Mouse (Mus musculus): ENCODE results near the gene 1700018F24Rik. TPM values are rescaled to one million over a fixed set of nuclear protein-coding genes. Genes with fewer than 3 reads are reported as not detected.
"Not testable (repeated sequence)": the region's sequence is repeated elsewhere in the genome, so short reads cannot be mapped to it uniquely, and the experiment has no call there.

The 1700018F24Rik gene
- not detected in 2 replicates for polyA plus RNA-seq (2015; fragmentation: Nextera tagmentation; extraction: Ambion mirVana)

DNA sequence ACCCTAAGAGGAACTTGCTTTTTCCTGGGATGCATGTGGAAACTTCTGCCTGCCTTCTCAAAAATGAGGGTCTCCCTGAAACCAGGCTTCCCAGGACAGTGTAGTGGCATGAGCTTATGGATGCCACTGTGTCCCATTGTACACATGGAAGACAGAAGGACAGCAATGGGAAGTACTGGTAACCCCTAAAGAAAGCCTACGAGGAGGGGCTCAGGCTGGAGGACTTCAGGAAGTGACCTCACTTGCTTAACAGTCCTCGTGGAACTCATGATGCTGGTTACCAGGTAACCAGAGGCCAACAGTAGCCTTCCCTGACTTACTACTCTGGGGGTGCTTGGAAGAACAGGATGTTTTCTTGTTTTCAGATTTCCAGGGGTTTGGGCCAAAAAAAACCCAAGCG is at the start of gene 1700018F24Rik:
Gene 1700018F24Rik, plus strand, starts transcription at position 301 of the 400 bp plus-strand sequence.
- H3K9me3 ChIP-seq; H3K36me3 ChIP-seq; H3K4me1 ChIP-seq (replicated peaks); H3K27me3 ChIP-seq; H3K9ac ChIP-seq; H3K4me3 ChIP-seq; H3K27ac ChIP-seq (replicated peaks); ATAC-seq (ENCODE audit: low read depth); H3K4me2 ChIP-seq: not testable (repeated sequence)
- WGBS = 73% methylated on average over 3 of the region's 3 CpGs

DNA sequence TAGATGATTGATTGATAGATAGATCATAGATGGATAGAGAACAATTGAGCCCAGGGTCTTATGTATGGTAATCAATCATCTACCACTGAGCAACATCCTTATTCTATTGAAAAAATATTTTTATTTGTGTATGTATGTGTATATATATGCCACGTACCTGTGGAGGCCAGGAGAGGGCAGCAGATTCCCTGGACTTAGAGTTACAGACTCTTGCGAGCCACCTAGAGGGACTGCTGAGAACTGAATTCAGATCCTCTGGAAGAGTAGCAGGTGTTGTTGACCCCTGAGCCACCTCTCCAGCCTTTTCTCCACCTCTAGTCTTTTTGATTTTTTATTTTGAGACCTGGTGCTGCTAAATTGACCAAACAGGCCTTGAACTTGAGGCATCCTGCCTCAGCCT is 44.3 kb upstream of the 1700018F24Rik start:
- Histone ChIP-seq H3K4me1 (replicated peaks) (no peaks in the 10 kb centered on the region), H3K4me3 (no peak overlapping the region), H3K27ac (replicated peaks) (no peak overlapping the region), H3K4me2 (no peak overlapping the region), H3K9ac (no peak overlapping the region), H3K9me3 (no peaks in the 10 kb centered on the region), H3K36me3 (no peaks in the 10 kb centered on the region), H3K27me3 (no peaks in the 10 kb centered on the region)
- ATAC-seq (ENCODE audit: low read depth) = no peak
- 36% methylated on average over 2 of the region's 2 CpGs for WGBS

DNA sequence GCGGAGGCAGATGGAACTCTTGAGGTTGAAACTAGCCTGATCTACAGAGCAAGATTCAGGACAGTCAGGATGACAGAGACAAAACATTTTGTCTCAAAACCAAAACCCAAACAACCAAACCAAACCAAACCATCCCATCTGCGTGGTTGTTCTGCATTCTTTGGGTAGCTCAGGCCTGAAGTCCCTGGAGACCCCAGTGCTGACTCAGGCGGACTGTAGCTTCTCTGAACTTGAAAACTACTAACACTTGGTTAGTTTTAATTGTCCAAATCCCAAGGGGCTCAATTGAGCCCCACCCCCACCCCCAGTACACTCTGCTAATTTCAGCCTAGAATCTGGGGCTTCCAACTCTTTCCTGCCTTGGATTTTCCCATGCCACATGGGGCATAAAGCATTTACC is 39.4 kb upstream of the 1700018F24Rik start:
- no peak for ATAC-seq (ENCODE audit: low read depth)
- WGBS = 76% methylated on average over 3 of the region's 3 CpGs
- Histone ChIP-seq H3K36me3 (no peaks in the 10 kb centered on the region), H3K27ac (replicated peaks) (no peak overlapping the region), H3K4me2 (no peak overlapping the region), H3K4me1 (replicated peaks) (no peaks in the 10 kb centered on the region), H3K27me3 (no peaks in the 10 kb centered on the region), H3K9me3 (no peaks in the 10 kb centered on the region), H3K4me3 (no peak overlapping the region), H3K9ac (no peak overlapping the region)

DNA sequence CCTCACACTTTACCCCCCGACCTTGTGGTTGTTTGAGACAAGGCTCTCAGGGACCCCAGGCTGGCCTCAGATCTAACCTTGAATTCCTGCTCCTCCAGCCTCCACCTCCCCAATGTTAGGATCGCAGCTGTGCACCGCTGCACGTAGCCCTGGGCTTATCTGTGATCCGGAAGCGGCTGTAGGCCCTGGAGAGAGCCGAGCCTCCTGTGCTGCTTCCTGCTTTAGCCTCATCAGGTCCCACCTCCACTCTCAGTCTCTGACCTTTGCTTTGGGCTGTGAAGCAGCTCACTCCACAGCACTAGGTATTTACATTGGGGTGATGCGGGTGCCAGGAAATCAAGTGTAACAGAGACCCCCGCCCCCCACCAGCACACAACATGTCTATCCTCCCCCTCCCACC is 38.3 kb upstream of the 1700018F24Rik start:
- Histone ChIP-seq H3K36me3 (no peaks in the 10 kb centered on the region), H3K27ac (replicated peaks) (no peak overlapping the region), H3K4me2 (no peak overlapping the region), H3K9ac (no peak overlapping the region), H3K9me3 (no peaks in the 10 kb centered on the region), H3K4me1 (replicated peaks) (no peaks in the 10 kb centered on the region), H3K4me3 (no peak overlapping the region), H3K27me3 (no peaks in the 10 kb centered on the region)
- ATAC-seq (ENCODE audit: low read depth) = no peak
- 92% methylated on average over 9 of the region's 9 CpGs for WGBS

DNA sequence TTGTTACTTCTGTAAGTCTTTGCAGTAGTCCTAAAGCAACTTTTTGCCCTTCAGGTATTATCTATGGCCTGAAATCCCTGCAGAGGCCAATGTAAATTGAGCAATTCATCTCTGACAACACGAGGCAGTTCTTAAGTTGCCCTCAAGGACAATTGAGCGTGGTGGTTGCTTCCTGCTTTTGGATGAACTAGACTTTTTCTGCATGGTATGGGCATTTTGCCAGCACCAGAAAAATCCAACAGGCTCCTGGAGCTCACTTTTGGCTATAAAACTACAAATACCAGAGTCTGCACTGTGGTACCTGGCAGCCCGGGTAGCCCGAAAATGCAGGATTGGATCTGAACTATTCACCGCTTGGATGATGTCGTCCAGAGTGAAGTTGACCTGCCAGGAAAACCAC is 37.2 kb upstream of the 1700018F24Rik start:
- Histone ChIP-seq H3K27me3 (no peaks in the 10 kb centered on the region), H3K36me3 (no peaks in the 10 kb centered on the region), H3K4me2 (no peak overlapping the region), H3K27ac (replicated peaks) (no peak overlapping the region), H3K4me1 (replicated peaks) (no peaks in the 10 kb centered on the region), H3K9ac (no peak overlapping the region), H3K9me3 (no peaks in the 10 kb centered on the region), H3K4me3 (no peak overlapping the region)
- WGBS = 85% methylated on average over 6 of the region's 6 CpGs
- ATAC-seq (ENCODE audit: low read depth) = no peak

DNA sequence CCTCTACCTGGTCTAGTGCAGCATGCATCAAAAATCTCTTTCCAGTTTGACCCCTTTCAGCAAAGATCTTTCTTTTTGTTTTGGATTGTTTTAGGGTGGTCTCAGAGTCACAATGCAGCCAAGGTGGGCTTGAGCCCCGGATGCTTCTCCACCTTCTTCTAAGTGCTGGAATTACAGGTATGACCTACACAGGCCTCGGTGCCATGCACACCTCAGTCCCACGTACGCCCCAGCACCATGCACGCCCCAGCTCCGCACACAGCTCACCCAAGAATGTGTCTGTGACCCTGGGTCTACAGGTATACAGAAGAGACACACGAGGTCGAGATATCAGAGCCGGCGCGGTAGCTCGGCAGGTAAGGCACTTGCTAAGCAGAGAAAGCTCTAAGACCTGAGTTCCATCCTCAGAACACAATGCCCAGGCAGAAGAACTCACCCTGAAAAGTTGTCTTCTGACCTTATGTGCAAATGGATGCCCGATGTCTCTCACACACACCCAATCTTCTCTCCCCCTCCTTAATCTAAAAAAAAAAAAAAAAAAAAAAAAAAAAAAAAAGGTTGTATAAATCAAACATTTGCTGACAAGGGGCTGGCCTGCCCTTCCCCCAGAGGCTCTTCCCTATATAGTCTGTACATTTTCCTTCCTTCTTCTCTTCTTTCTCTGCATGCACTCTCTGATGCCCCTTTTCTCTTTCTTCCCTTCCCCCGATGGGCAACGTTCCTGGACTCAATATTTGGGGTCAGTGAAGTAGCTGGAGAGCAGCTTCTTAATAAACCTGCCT is 33.7 kb upstream of the 1700018F24Rik start:
- ATAC-seq (ENCODE audit: low read depth) = no peak
- Histone ChIP-seq H3K4me2 (no peak overlapping the region), H3K9me3 (no peaks in the 10 kb centered on the region), H3K27me3 (no peaks in the 10 kb centered on the region), H3K27ac (replicated peaks) (no peak overlapping the region), H3K4me3 (no peak overlapping the region), H3K9ac (no peak overlapping the region), H3K36me3 (no peaks in the 10 kb centered on the region), H3K4me1 (replicated peaks) (no peaks in the 10 kb centered on the region)
- 92% methylated on average over 15 of the region's 15 CpGs for WGBS

DNA sequence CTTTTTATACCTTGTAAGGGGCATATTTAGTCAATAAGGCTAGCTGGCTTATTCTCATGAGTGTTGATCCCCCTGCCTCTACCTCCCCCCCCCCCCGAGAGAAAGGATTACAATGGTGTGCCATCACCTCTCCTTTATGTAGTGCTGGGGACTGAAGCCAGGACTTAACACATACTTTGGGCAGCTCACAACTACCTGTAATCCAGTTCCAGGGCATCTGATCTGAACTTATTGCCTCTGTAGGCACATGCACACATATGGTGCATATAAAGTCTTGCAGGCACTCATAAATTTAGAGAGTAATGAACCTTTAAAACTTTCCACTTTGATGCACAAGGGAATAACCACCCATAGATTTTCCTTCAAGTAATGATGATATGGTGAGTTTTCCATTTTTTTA is 28.5 kb upstream of the 1700018F24Rik start:
- Histone ChIP-seq H3K4me2 (no peak overlapping the region), H3K4me3 (no peak overlapping the region), H3K9me3 (no peaks in the 10 kb centered on the region), H3K4me1 (replicated peaks) (no peaks in the 10 kb centered on the region), H3K27me3 (no peaks in the 10 kb centered on the region), H3K36me3 (no peaks in the 10 kb centered on the region), H3K27ac (replicated peaks) (no peak overlapping the region), H3K9ac (no peak overlapping the region)
- ATAC-seq (ENCODE audit: low read depth) = no peak
- WGBS = 67% methylated on average over 1 of the region's 1 CpGs

DNA sequence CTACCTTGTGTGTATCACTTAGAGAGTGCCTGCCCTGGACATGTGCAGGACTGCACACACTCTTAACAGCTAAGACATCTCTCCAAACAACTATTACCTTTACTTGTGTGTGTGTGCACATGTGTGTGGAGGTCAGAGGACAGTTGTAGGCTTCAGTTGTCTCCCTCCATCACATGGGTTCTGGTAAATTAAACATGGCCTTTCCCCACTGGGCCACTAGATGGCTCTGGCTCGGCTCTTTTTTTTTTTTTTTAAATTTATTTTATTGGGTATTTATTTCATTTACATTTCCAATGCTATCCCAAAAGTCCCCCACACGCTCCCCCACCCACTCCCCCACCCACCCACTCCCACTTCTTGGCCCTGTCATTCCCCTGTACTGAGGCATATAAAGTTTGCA is 26.0 kb upstream of the 1700018F24Rik start:
- H3K27ac ChIP-seq (replicated peaks); H3K9me3 ChIP-seq; H3K27me3 ChIP-seq; H3K4me1 ChIP-seq (replicated peaks); H3K4me3 ChIP-seq; H3K36me3 ChIP-seq; H3K9ac ChIP-seq; ATAC-seq (ENCODE audit: low read depth); H3K4me2 ChIP-seq: not testable (repeated sequence)
- 34% methylated on average over 2 of the region's 2 CpGs for WGBS

DNA sequence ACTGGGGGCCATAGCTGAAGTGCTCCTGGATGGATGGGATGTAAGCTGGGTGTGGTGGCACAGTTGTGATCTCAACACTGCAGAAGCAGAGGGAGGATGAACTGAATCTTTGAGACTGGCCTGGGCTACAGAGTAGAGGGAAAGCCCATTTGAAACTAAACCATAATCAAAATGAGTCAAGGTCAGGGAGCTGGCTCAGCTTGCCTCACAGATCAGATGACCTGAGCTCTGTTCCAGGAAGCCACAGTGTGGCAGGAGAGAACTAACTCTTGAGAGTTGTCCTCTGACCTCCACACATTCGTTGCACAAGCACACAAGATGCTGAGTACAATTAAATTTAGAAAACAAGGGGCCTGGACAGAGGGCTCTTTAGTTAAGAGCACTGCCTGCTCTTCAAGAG is 22.5 kb upstream of the 1700018F24Rik start:
- not testable (repeated sequence) for H3K9ac ChIP-seq; H3K4me3 ChIP-seq; H3K9me3 ChIP-seq; ATAC-seq (ENCODE audit: low read depth); H3K27ac ChIP-seq (replicated peaks); H3K36me3 ChIP-seq; H3K4me2 ChIP-seq; H3K27me3 ChIP-seq; H3K4me1 ChIP-seq (replicated peaks)
- 50% methylated on average over 1 of the region's 1 CpGs for WGBS

DNA sequence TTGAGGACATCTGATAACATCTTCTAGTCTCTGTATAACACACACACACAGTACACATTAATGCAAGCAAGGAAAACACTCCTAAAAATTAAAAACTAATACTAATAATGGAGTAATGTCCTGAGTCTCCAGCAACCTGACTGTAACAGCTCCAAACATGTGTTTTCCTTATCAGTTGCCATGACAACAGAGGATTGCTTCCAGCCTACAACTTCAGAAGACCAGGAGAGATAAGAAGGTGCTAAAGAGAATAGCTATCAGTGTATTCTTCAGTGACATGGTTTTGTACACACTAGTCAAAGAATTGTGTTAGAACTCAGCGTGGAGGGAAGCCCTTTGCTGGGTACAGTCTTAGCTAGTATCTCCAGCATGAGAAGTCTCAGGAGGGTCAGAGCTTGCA is 22.1 kb upstream of the 1700018F24Rik start:
- not testable (repeated sequence) for H3K4me1 ChIP-seq (replicated peaks); H3K36me3 ChIP-seq; H3K27me3 ChIP-seq; ATAC-seq (ENCODE audit: low read depth); H3K9ac ChIP-seq; H3K4me3 ChIP-seq; H3K27ac ChIP-seq (replicated peaks); H3K9me3 ChIP-seq; H3K4me2 ChIP-seq
- 90% methylated on average over 1 of the region's 1 CpGs for WGBS

DNA sequence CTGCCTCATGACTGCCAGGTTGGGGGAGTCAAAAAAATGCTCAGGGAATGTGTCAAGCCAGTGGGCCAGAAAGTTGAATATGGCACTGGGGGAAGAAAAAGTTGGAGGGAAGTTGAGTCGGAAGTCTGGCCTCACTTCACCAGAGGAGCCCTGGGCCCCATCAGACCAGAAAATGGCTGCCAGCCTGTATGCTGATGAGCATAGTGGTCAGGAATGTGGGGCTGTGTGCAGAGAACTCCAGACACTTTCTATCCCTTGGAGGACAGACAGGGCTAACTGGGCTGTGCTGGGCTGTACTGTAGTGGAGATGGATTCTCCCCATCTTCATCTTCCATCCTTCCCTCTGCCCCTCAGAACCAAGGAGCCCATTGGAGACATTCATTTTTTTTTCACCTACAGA is 12.3 kb upstream of the 1700018F24Rik start:
- not testable (repeated sequence) for H3K27ac ChIP-seq (replicated peaks); H3K9me3 ChIP-seq; H3K4me3 ChIP-seq; ATAC-seq (ENCODE audit: low read depth); H3K27me3 ChIP-seq; H3K9ac ChIP-seq; H3K4me1 ChIP-seq (replicated peaks); H3K36me3 ChIP-seq; H3K4me2 ChIP-seq
- 92% methylated on average over 1 of the region's 1 CpGs for WGBS

DNA sequence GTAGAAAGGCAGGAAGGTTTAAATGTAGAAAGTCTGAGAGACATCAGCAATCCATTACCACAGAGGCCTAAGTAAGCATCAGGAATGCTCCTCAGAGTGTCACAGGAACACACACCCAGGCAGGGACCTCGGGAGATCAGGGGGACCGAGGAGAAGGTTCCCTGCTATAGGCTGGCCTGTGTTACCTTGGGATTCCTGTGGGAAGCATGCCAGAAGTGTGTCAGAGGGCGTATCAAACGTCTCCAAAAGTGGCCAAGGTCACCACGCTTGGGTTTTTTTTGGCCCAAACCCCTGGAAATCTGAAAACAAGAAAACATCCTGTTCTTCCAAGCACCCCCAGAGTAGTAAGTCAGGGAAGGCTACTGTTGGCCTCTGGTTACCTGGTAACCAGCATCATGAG is 10.4 kb upstream of the 1700018F24Rik start, which contains the start of gene Gm4871:
Gene Gm4871, minus strand, starts transcription at position 364 of the 400 bp plus-strand sequence.
- not testable (repeated sequence) for H3K27me3 ChIP-seq; H3K36me3 ChIP-seq; H3K9ac ChIP-seq; H3K9me3 ChIP-seq; H3K27ac ChIP-seq (replicated peaks); ATAC-seq (ENCODE audit: low read depth); H3K4me1 ChIP-seq (replicated peaks); H3K4me3 ChIP-seq; H3K4me2 ChIP-seq
- 72% methylated on average over 5 of the region's 5 CpGs for WGBS

DNA sequence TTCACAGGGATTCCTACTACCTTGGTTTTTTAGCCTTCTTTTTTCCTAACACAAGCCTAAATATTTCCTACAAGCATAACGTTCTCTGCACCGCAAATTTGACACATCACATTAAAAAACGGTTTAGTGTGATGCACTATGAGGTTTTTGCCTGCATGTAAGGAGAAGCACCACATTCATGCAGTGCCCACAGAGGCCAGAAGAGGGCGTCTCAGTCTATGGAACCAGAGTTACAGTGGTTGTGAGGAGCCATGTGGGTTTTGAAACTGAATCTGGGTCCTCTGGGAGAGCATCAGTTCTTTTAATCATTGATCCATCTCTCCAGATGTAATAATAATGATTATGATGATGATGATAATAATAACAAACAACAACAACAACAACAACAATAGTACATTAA is 1.2 kb upstream of the 1700018F24Rik start:
- no peaks in the 10 kb centered on the region for H3K36me3 ChIP-seq
- no peak overlapping the region for H3K9ac ChIP-seq
- no peaks in the 10 kb centered on the region for H3K27me3 ChIP-seq
- H3K27ac ChIP-seq (replicated peaks) = no peak overlapping the region
- no peaks in the 10 kb centered on the region for H3K4me1 ChIP-seq (replicated peaks)
- 43% methylated on average over 4 of the region's 4 CpGs for WGBS
- no peaks in the 10 kb centered on the region for H3K9me3 ChIP-seq
- no peak overlapping the region for H3K4me2 ChIP-seq
- no peak for ATAC-seq (ENCODE audit: low read depth)
- no peak overlapping the region for H3K4me3 ChIP-seq

Measured in neural tube, embryonic 13.5 days (tissue).